Mouse (Mus musculus): ENCODE measurements around the gene Dnmt3c.

DNA sequence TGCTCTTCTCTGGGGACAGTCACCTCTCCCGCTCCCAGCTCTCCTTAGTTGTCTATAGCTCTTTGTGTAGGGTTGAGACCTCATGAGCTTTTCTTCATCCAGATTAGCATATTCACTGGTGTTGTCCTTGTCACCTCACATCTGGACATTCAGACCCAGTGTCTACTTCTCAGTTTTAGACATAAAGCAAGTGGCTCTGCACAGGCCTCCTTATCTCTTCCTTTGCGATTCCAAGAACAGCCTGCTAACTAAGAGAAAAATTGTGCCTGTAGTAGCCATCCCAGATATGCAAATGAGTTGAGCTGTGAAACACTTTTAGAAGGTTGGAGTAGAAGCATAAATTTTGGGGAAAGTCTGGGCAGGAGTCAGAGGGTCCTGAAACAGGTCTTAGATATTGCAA is 28.0 kb downstream of the Dnmt3c start:
- TF ChIP-seq POLR2A (IDR thresholded peaks at IDR 0.05; ENCODE audit: low read depth, low read length) (no peak), CTCF (conservative IDR thresholded peaks at IDR 0.05; ENCODE audit: insufficient read depth, insufficient read length, low read depth, low read length) (no peak)
